Mouse (Mus musculus) spleen, adult 2 months (tissue): ENCODE measurements at regions not wholly inside any gene's neighbourhood (a gene's known extent, or its start where the extent isn't known, plus 50 kb on each side); places are given as distances from the start of the nearest gene placed in this dataset.

Experiments used
- CTCF ChIP-seq: fragments of 200-500 bp; IDR thresholded peaks from 2 replicates; pipeline ENCODE4 v1.5.1; 2011; ENCODE audit warnings: mild to moderate bottlenecking, inconsistent platforms; ENCODE audit not compliant: insufficient read depth, insufficient read length, insufficient replicate concordance; ENCODE audit errors: extremely low read depth
- POLR2A ChIP-seq: fragments of 200-500 bp; IDR thresholded peaks from 2 replicates; pipeline ENCODE4 v1.6.1; 2011; ENCODE audit warnings: low read depth, low read length, inconsistent platforms

- TF ChIP-seq CTCF (no peak), POLR2A (no peak)
These were observed 182.1 kb upstream of the Chrm3 start for GRCm38 (mm10) chr13:10542723-10543122.
